Mouse (Mus musculus) heart, postnatal 0 days (tissue): Measurements from ENCODE around the gene Gcnt3.

Experiments used
- CTCF ChIP-seq: IDR thresholded peaks from 2 replicates; pipeline ENCODE4 v1.5.1; 2016; ENCODE audit warnings: antibody characterized with exemption, control low read depth, low read depth
- EP300 ChIP-seq: IDR thresholded peaks from 2 replicates; pipeline ENCODE4 v1.6.1; 2016; ENCODE audit warnings: antibody characterized with exemption, low read depth

DNA sequence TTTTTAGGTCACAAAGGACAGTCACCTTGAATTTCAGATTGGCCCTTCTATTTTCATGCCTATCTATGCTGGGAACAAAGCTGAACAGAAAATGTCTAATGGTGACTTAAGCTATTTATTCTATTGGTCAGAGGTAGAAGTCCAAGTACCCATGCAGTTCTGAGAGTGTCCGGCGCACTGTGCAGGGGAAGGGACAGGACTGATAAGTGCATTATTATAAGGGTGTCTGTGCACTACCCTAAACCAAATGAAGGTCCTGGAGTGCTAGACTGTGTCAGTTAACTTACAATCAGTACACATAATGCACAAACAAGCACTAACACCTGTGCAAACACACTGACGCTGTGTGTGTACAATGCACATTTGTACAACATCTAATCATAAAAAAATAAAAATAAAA is 29.6 kb upstream of the Gcnt3 start:
- no peak for TF ChIP-seq CTCF
- no peak for TF ChIP-seq EP300
